Mouse (Mus musculus) adrenal gland, adult (tissue): ENCODE measurements around the gene Ipo13.
A peak's percentile ranks its signal among the peaks of the same experiment; 100 is the strongest.

ENCODE experiments used
- DNase-seq, 2 experiments: peaks; one replicate each; pipeline ENCODE4 v3.0.0; 2022 to 2023; ENCODE audit warnings: low spot score in 1 of 2; ENCODE audit not compliant: inconsistent age in 2 of 2

The Ipo13 gene

GRCm38 (mm10) chr4:117914591-117915442 lies at the start of gene Ipo13:
Gene Ipo13 (minus strand): TSS chr4:117914999.
- peak; percentile 94 to 99 for DNase-seq

- DNase-seq = no peak
Measured at GRCm38 (mm10) chr4:117957492-117957891, 42.7 kb upstream of the Ipo13 start.

- DNase-seq = no peak
Measured at GRCm38 (mm10) chr4:117947493-117947892, 32.7 kb upstream of the Ipo13 start.

- DNase-seq = peak; percentile 69 to 82
Measured at GRCm38 (mm10) chr4:117946639-117947305, 32.0 kb upstream of the Ipo13 start.

GRCm38 (mm10) chr4:117943317-117943716 lies 28.5 kb upstream of the Ipo13 start:
- DNase-seq = peak in 1 of 2 experiments; percentile 65

- DNase-seq = no peak
Measured at GRCm38 (mm10) chr4:117936964-117937363, 22.2 kb upstream of the Ipo13 start.

- DNase-seq = no peak
Measured at GRCm38 (mm10) chr4:117934081-117934480, 19.3 kb upstream of the Ipo13 start.

GRCm38 (mm10) chr4:117933248-117933647 lies 18.4 kb upstream of the Ipo13 start:
- DNase-seq = no peak

- peak; percentile 38 to 62 for DNase-seq
Measured at GRCm38 (mm10) chr4:117929391-117929881, 14.6 kb upstream of the Ipo13 start, which contains the start of gene Artn. Gene Artn (minus strand): TSS chr4:117929763.

- peak; percentile 65 to 88 for DNase-seq
Measured at GRCm38 (mm10) chr4:117928699-117929241, 14.0 kb upstream of the Ipo13 start.

- peak in 1 of 2 experiments; percentile 54 for DNase-seq
Measured at GRCm38 (mm10) chr4:117928234-117928633, 13.4 kb upstream of the Ipo13 start.

GRCm38 (mm10) chr4:117926545-117927482 lies 12.0 kb upstream of the Ipo13 start:
- peak; percentile 48 to 69 for DNase-seq

- DNase-seq = no peak
Measured at GRCm38 (mm10) chr4:117924916-117925315, 10.1 kb upstream of the Ipo13 start.

- DNase-seq = no peak
Measured at GRCm38 (mm10) chr4:117923450-117923849, 8.7 kb upstream of the Ipo13 start.

GRCm38 (mm10) chr4:117921358-117921757 lies 6.6 kb upstream of the Ipo13 start:
- no peak for DNase-seq

- DNase-seq = no peak
Measured at GRCm38 (mm10) chr4:117918762-117919161, 4.0 kb upstream of the Ipo13 start.

GRCm38 (mm10) chr4:117918261-117918660 lies 3.5 kb upstream of the Ipo13 start:
- DNase-seq = no peak

- DNase-seq = no peak
Measured at GRCm38 (mm10) chr4:117917847-117918246, 3.0 kb upstream of the Ipo13 start.

- no peak for DNase-seq
Measured at GRCm38 (mm10) chr4:117917402-117917801, 2.6 kb upstream of the Ipo13 start.

- no peak for DNase-seq
Measured at GRCm38 (mm10) chr4:117916386-117916785, 1.6 kb upstream of the Ipo13 start.
